Mouse (Mus musculus) myocyte (in vitro differentiated cells): ENCODE results near the gene A930018P22Rik.

Source experiments
- CEBPB ChIP-seq: IDR thresholded peaks from 2 replicates; pipeline ENCODE4 v1.6.1; 2011; ENCODE audit warnings: mild to moderate bottlenecking, moderate library complexity; ENCODE audit not compliant: poor library complexity, insufficient read depth, severe bottlenecking
- E2F4 ChIP-seq: IDR thresholded peaks from one replicate; pipeline ENCODE4 v1.6.1; 2011; ENCODE audit warnings: mild to moderate bottlenecking, control low read depth, moderate library complexity; ENCODE audit not compliant: insufficient read depth
- MAX ChIP-seq: IDR thresholded peaks from one replicate; pipeline ENCODE4 v1.6.1; 2011; ENCODE audit warnings: low read depth, mild to moderate bottlenecking, control low read depth
- MYOG ChIP-seq, 3 experiments: IDR thresholded peaks; one replicate each; pipeline ENCODE4 v1.6.1; 2011; ENCODE audit warnings: control low read depth in 2 of 3, low read depth in 2 of 3, mild to moderate bottlenecking in 2 of 3; ENCODE audit not compliant: insufficient read length in 2 of 3, control insufficient read depth in 1 of 3, insufficient read depth in 1 of 3
- POLR2A ChIP-seq: IDR thresholded peaks from one replicate; pipeline ENCODE4 v1.6.1; 2011; ENCODE audit warnings: low read depth, mild to moderate bottlenecking, control low read depth, moderate library complexity; ENCODE audit not compliant: insufficient read length
- POLR2AphosphoS2 ChIP-seq: IDR thresholded peaks from one replicate; pipeline ENCODE4 v1.6.1; 2011; ENCODE audit warnings: low read depth, control low read depth; ENCODE audit not compliant: insufficient read length
- TCF3 ChIP-seq: IDR thresholded peaks from one replicate; pipeline ENCODE4 v1.6.1; 2011; ENCODE audit warnings: low read depth, control low read depth; ENCODE audit not compliant: insufficient read length
- USF1 ChIP-seq: IDR thresholded peaks from one replicate; pipeline ENCODE4 v1.6.1; 2011; ENCODE audit warnings: low read depth, mild to moderate bottlenecking, control low read depth, moderate library complexity

DNA sequence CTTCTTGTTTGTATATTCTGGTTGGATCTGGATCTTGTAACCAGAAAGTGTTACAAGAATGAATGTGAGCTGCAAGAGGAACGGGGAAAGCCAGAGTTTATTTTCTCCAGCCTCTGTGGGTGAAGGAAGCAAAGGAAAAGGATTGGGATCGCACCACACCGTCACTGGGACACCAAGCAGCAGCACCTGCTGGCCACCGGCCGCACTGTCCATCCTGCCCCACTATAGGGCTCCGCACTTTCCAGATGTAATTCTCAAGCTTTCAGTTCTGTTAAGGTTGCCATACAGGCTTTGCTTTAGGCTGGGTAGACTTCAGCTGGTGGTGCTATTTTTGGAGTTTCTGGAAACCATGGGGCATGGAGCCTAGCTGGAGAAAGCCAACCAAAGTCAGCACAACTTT, 2.3 kb upstream of the A930018P22Rik start:
- no peak for TF ChIP-seq POLR2A
- TF ChIP-seq MAX: no peak
- TF ChIP-seq E2F4: no peak
- TF ChIP-seq CEBPB: no peak
- no peak for TF ChIP-seq USF1
- TF ChIP-seq MYOG (IDR thresholded peaks at IDR 0.05; ENCODE audit: control insufficient read depth in 1 of 3, insufficient read depth in 1 of 3, insufficient read length in 2 of 3, low read depth in 2 of 3): no peak
- no peak for TF ChIP-seq POLR2AphosphoS2
- no peak for TF ChIP-seq TCF3
